Mouse (Mus musculus): ENCODE data around the gene Fam172a. TPM values are rescaled to one million over a fixed set of nuclear protein-coding genes. Genes with fewer than 3 reads are reported as not detected.

Gene Fam172a
- polyA plus RNA-seq, 1 experiment from 2014 or later, result 32.9 TPM

DNA sequence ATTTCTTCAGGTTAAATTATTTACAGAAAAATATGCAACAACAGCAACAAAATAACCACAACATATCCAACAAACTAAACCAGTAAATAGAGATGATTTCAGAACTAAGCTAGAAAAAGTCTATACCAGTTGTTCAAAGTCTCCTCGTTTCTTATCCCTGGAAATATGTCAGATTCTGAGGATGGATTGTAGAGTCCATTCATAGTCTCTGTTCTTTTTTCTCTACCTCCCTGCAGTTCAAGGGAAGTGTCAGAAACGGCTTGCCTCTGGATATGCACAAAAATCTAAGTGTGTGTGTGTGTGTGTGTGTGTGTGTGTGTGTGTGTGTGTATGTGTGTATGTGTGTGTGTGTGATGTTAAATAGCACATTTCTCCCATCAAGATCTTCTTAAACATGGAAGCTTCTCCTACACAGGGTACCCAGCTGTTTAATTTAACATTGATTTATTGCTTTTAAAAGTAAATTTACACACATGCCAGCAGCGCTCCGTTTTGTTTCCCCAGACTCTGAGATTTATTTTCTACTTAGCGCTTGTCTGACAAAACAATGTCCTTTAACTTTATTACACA, 475.6 kb downstream of the Fam172a start:
- no peaks in the 10 kb centered on the region for H3K36me3 ChIP-seq
- 10% methylated on average over 5 of the region's 5 CpGs for WGBS
- H3K4me1 ChIP-seq, result peaks cover 54% of the 10 kb centered on the region
- peak; percentile 26 for DNase-seq (ENCODE audit: low spot score)
- H3K9me3 ChIP-seq (replicated peaks), result no peaks in the 10 kb centered on the region
- peak overlapping the region; percentile 56 for H3K4me3 ChIP-seq
- H3K27ac ChIP-seq (replicated peaks), result peak overlapping the region; percentile 93
- peaks cover 100% of the 10 kb centered on the region for H3K27me3 ChIP-seq (ENCODE audit: low read depth, poor library complexity, severe bottlenecking)

GRCm38 (mm10) chr13:78178021-78178420, 476.2 kb downstream of the Fam172a start:
- peaks cover 100% of the 10 kb centered on the region for H3K27me3 ChIP-seq (ENCODE audit: low read depth, poor library complexity, severe bottlenecking)
- no peaks in the 10 kb centered on the region for H3K9me3 ChIP-seq (replicated peaks)
- H3K4me3 ChIP-seq, result peak overlapping the region; percentile 56
- peaks cover 54% of the 10 kb centered on the region for H3K4me1 ChIP-seq
- H3K27ac ChIP-seq (replicated peaks), result peak overlapping the region; percentile 93
- peak; percentile 25 for DNase-seq (ENCODE audit: low spot score)
- 0% methylated on average over 1 of the region's 1 CpGs for WGBS
- H3K36me3 ChIP-seq, result no peaks in the 10 kb centered on the region

- 3% methylated on average over 5 of the region's 5 CpGs for WGBS
- peak overlapping the region; percentile 56 for H3K4me3 ChIP-seq
- peak; percentile 12 for DNase-seq (ENCODE audit: low spot score)
- H3K27ac ChIP-seq (replicated peaks), result peak overlapping the region; percentile 93
- peaks cover 58% of the 10 kb centered on the region for H3K4me1 ChIP-seq
- no peaks in the 10 kb centered on the region for H3K9me3 ChIP-seq (replicated peaks)
- H3K27me3 ChIP-seq (ENCODE audit: low read depth, poor library complexity, severe bottlenecking), result peaks cover 100% of the 10 kb centered on the region
- H3K36me3 ChIP-seq, result no peaks in the 10 kb centered on the region
These were observed 476.9 kb downstream of the Fam172a start for GRCm38 (mm10) chr13:78178771-78179170.

- 1% methylated on average over 38 of the region's 38 CpGs for WGBS
These were observed 477.7 kb downstream of the Fam172a start for GRCm38 (mm10) chr13:78179312-78180097.

GRCm38 (mm10) chr13:78180261-78180660, 478.4 kb downstream of the Fam172a start:
- no peaks in the 10 kb centered on the region for H3K9me3 ChIP-seq (replicated peaks)
- H3K27ac ChIP-seq (replicated peaks), result peak overlapping the region; percentile 93
- DNase-seq (ENCODE audit: low spot score), result peak; percentile 11
- WGBS, result 15% methylated on average over 3 of the region's 3 CpGs
- H3K4me3 ChIP-seq, result peak overlapping the region; percentile 56
- H3K36me3 ChIP-seq, result no peaks in the 10 kb centered on the region
- peaks cover 100% of the 10 kb centered on the region for H3K27me3 ChIP-seq (ENCODE audit: low read depth, poor library complexity, severe bottlenecking)
- peaks cover 68% of the 10 kb centered on the region for H3K4me1 ChIP-seq

More at GRCm38 (mm10) chr13:78179312-78180097, 477.7 kb downstream of the Fam172a start:
- H3K27ac ChIP-seq (replicated peaks), result peak overlapping the region; percentile 93
- H3K27me3 ChIP-seq (ENCODE audit: low read depth, poor library complexity, severe bottlenecking), result peaks cover 100% of the 10 kb centered on the region
- DNase-seq (ENCODE audit: low spot score), result peak; percentile 86
- H3K4me1 ChIP-seq, result peaks cover 60% of the 10 kb centered on the region
- H3K36me3 ChIP-seq, result no peaks in the 10 kb centered on the region
- peak overlapping the region; percentile 56 for H3K4me3 ChIP-seq
- no peaks in the 10 kb centered on the region for H3K9me3 ChIP-seq (replicated peaks)

DNA sequence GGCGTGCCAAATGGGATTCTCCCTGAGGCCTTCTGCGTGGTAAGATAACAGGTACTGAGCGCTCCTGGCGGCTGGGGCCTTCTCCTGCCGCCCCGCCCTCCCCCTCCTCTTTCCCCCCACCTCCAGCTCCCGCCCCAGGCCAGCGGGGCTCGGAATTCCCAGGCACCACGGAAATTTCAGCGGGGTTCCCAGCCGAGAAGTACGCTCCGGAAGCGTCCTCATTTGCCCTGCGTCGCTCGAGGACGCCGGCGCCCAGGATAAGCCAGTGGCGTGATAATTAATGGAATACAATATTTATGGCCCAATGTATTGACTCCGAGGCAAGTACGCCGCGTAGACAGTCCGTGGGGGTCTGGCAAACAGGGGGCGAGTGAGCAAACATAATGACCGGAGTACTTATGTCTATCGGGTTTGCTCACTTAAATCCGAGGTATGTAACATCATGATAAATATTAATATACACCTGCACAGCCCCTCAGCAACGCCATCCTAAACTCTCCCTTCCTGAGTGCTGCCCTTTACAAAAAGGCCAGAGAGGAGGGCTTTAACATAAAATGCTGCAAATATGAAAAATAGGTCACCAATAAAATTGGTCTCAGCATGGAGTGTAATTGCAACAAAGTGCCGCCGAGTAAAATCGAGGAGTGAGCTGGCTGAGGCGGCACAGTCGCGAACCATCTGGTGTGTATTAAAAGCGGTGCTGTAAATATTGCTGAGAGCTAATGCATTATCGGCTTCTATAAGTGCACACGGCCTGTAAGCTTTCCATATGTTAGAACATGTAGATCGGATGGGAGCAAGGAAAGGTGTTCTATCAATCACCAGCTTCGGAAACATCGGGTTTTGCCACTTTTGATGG, 479.5 kb downstream of the Fam172a start:
- under 1% methylated on average over 44 of the region's 44 CpGs for WGBS
- Histone ChIP-seq H3K27me3 (ENCODE audit: low read depth, poor library complexity, severe bottlenecking) (peaks cover 100% of the 10 kb centered on the region), H3K27ac (replicated peaks) (peak overlapping the region; percentile 93), H3K9me3 (replicated peaks) (no peaks in the 10 kb centered on the region), H3K4me1 (peaks cover 73% of the 10 kb centered on the region), H3K4me3 (peak overlapping the region; percentile 56), H3K36me3 (no peaks in the 10 kb centered on the region)
- peak; percentile 59 for DNase-seq (ENCODE audit: low spot score)

DNA sequence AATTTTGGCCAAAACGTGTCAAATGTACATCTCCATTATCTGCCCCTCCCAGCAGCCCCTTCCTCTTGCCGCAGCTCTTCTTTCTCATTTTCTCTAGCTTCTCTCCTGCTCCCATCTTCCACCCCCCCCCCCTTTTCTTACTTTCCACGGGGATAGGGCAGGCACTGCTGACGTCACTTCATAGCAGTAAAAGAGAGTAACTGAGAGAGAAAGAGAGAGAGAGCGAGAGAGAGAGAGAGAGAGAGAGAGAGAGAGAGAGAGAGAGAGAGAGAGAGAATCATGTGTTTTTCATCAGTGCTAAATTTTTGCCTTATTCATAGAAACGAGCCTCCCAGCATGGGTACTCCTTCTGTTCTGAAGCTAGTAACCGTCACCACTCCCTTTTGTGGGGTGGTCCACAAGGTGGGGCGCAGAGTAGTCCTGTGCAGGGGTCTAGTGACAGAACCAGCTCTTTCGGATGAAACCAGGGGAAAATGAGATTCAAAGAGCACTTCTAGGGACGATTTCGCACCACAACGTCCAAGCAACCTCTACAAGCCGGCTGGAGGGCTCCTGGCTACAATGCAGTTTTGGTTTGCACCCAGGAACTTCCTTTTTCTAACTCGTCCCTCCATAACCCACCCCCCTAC, 480.2 kb downstream of the Fam172a start:
- H3K36me3 ChIP-seq, result no peaks in the 10 kb centered on the region
- H3K27me3 ChIP-seq (ENCODE audit: low read depth, poor library complexity, severe bottlenecking), result peaks cover 100% of the 10 kb centered on the region
- no peaks in the 10 kb centered on the region for H3K9me3 ChIP-seq (replicated peaks)
- H3K4me1 ChIP-seq, result peaks cover 80% of the 10 kb centered on the region
- DNase-seq (ENCODE audit: low spot score), result peak; percentile 49
- peak overlapping the region; percentile 56 for H3K4me3 ChIP-seq
- H3K27ac ChIP-seq (replicated peaks), result peak overlapping the region; percentile 93
- WGBS, result 0% methylated on average over 13 of the region's 14 CpGs

GRCm38 (mm10) chr13:78183004-78183403, 481.2 kb downstream of the Fam172a start:
- 2% methylated on average over 5 of the region's 5 CpGs for WGBS
- Histone ChIP-seq H3K4me1 (peaks cover 90% of the 10 kb centered on the region), H3K27ac (replicated peaks) (peak overlapping the region; percentile 93), H3K9me3 (replicated peaks) (no peaks in the 10 kb centered on the region), H3K4me3 (peak overlapping the region; percentile 56), H3K36me3 (peaks cover 7% of the 10 kb centered on the region), H3K27me3 (ENCODE audit: low read depth, poor library complexity, severe bottlenecking) (peaks cover 100% of the 10 kb centered on the region)
- peak; percentile 52 for DNase-seq (ENCODE audit: low spot score)

GRCm38 (mm10) chr13:78183986-78184385, 482.2 kb downstream of the Fam172a start:
- Histone ChIP-seq H3K4me3 (peak overlapping the region; percentile 56), H3K27ac (replicated peaks) (peak overlapping the region; percentile 93), H3K4me1 (peaks cover 95% of the 10 kb centered on the region), H3K36me3 (peaks cover 17% of the 10 kb centered on the region), H3K9me3 (replicated peaks) (no peaks in the 10 kb centered on the region), H3K27me3 (ENCODE audit: low read depth, poor library complexity, severe bottlenecking) (peaks cover 100% of the 10 kb centered on the region)
- 2% methylated on average over 5 of the region's 5 CpGs for WGBS
- DNase-seq (ENCODE audit: low spot score), result peak; percentile 74

- no peaks in the 10 kb centered on the region for H3K9me3 ChIP-seq (replicated peaks)
- peaks cover 100% of the 10 kb centered on the region for H3K27me3 ChIP-seq (ENCODE audit: low read depth, poor library complexity, severe bottlenecking)
- peaks cover 93% of the 10 kb centered on the region for H3K4me1 ChIP-seq
- DNase-seq (ENCODE audit: low spot score), result peak; percentile 48
- H3K27ac ChIP-seq (replicated peaks), result peak overlapping the region; percentile 93
- peaks cover 25% of the 10 kb centered on the region for H3K36me3 ChIP-seq
- peak overlapping the region; percentile 56 for H3K4me3 ChIP-seq
- WGBS, result 5% methylated on average over 14 of the region's 14 CpGs
These were observed 483.1 kb downstream of the Fam172a start for GRCm38 (mm10) chr13:78184786-78185466.

DNA sequence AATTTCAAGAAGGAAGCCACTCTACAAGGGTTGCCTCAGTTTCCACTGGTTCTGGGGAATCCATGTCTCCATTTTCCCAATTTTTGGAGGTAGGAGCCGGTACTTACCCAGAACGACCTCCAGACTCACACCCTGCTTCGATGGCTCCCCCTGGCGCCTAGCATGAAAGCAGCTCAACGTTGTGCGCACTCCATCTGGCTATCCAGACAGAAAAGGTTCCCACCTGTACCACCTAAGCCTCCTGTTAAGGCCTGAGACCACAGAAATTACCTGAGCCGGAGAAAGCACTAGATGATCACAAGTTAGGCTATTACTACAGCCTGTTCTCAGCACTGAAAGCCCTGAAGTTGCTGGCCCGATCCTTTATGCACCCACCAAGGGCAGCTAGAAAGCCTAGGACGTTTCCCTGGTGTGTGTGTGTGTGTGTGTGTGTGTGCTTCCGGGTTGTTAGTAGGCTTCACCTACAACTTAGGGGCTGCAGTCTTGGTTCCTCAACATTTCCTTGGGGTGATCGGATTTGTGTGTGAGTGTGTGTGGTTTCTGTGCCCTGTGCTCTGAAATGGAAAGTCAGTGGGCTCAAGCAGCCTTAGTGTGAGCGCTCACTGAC, 484.6 kb downstream of the Fam172a start:
- Histone ChIP-seq H3K36me3 (peaks cover 41% of the 10 kb centered on the region), H3K4me1 (peaks cover 96% of the 10 kb centered on the region), H3K4me3 (peak overlapping the region; percentile 37), H3K27me3 (ENCODE audit: low read depth, poor library complexity, severe bottlenecking) (peaks cover 100% of the 10 kb centered on the region), H3K27ac (replicated peaks) (peak overlapping the region; percentile 93), H3K9me3 (replicated peaks) (no peaks in the 10 kb centered on the region)
- 18% methylated on average over 12 of the region's 12 CpGs for WGBS
- peak; percentile 60 for DNase-seq (ENCODE audit: low spot score)

Measured in midbrain, embryonic 10.5 days (tissue).